ENCODE assay signal across 14 mouse cellular contexts in genomic region chr10:127763914-127764680, GRCm38 (mm10). TPM values are rescaled to one million over a fixed set of nuclear protein-coding genes. Genes with fewer than 3 reads are reported as not detected.
A peak's percentile ranks its signal among the peaks of the same experiment; 100 is the strongest.
DNase-seq lines count a peak whose midpoint lies in the region; ATAC-seq and TF ChIP-seq lines count a peak whose summit lies in the region.
"Had no signal": no experiment of that assay in that cellular context is flagged by ENCODE, and none has a peak within 500 bp of the region (broad histone marks: within the 10 kb centered on the region; RNA-seq: fewer than 3 reads in every experiment).

No protein-coding gene starts in this region.

- no peak for TF ChIP-seq POLR2A in lung, adult 2 months (IDR thresholded peaks at IDR 0.05; ENCODE audit: borderline replicate concordance, extremely low read depth, low read depth, low read length)

- peak overlapping the region; percentile 26; the same call in 1 of the 2 replicates for H3K9ac ChIP-seq in kidney, embryonic 16.5 days (replicated peaks; ENCODE audit: low read length)
- no peak overlapping the region for H3K9ac ChIP-seq in liver, postnatal 0 days (replicated peaks)
- no peak overlapping the region for H3K9ac ChIP-seq in forebrain, postnatal 0 days
- H3K9ac ChIP-seq: embryonic facial prominence, embryonic 12.5 days; limb, embryonic 15.5 days had no signal

- peak; percentile 88 for ATAC-seq in kidney, embryonic 16.5 days (ENCODE audit: low FRiP score, low TSS enrichment)
- ATAC-seq in liver, postnatal 0 days: peak; percentile 84
- ATAC-seq in forebrain, postnatal 0 days: no peak
- ATAC-seq: forebrain, embryonic 16.5 days had no signal

- no peak overlapping the region for H3K4me3 ChIP-seq in kidney, embryonic 16.5 days (ENCODE audit: low read length)
- no peak overlapping the region for H3K4me3 ChIP-seq in liver, postnatal 0 days (ENCODE audit: low read depth, low read length)
- H3K4me3 ChIP-seq in lung, adult 2 months (replicated peaks; ENCODE audit: extremely low read depth, low read depth, low read length): no peak overlapping the region
- H3K4me3 ChIP-seq in forebrain, postnatal 0 days (ENCODE audit: low read depth, low read length): no peak overlapping the region
- H3K4me3 ChIP-seq: embryonic facial prominence, embryonic 12.5 days; limb, embryonic 15.5 days had no signal

- H3K36me3 ChIP-seq in kidney, embryonic 16.5 days (ENCODE audit: insufficient read depth, low read length): no peaks in the 10 kb centered on the region
- no peaks in the 10 kb centered on the region for H3K36me3 ChIP-seq in liver, postnatal 0 days (replicated peaks; ENCODE audit: insufficient read depth, low read length)
- no peaks in the 10 kb centered on the region for H3K36me3 ChIP-seq in forebrain, postnatal 0 days (ENCODE audit: insufficient read depth)
- H3K36me3 ChIP-seq: embryonic facial prominence, embryonic 12.5 days; limb, embryonic 15.5 days had no signal

- no peaks in the 10 kb centered on the region for H3K9me3 ChIP-seq in kidney, embryonic 16.5 days (ENCODE audit: low read length)
- H3K9me3 ChIP-seq in liver, postnatal 0 days (ENCODE audit: low read length): no peaks in the 10 kb centered on the region
- H3K9me3 ChIP-seq in forebrain, postnatal 0 days (ENCODE audit: low read length): no peaks in the 10 kb centered on the region
- H3K9me3 ChIP-seq: embryonic facial prominence, embryonic 12.5 days; limb, embryonic 15.5 days had no signal

- H3K27ac ChIP-seq in kidney, embryonic 16.5 days (ENCODE audit: low read length): peak overlapping the region; percentile 84
- H3K27ac ChIP-seq in liver, postnatal 0 days (ENCODE audit: low read depth): peak overlapping the region; percentile 72
- no peak overlapping the region for H3K27ac ChIP-seq in forebrain, postnatal 0 days (ENCODE audit: low read depth, low read length)
- H3K27ac ChIP-seq: embryonic facial prominence, embryonic 12.5 days; limb, embryonic 15.5 days had no signal

- 0 out of 2 replicates have a peak, but pooled peaks have one; percentile 32 for TF ChIP-seq EP300 in liver, postnatal 0 days (IDR thresholded peaks at IDR 0.05; ENCODE audit: low read depth)

- H3K27me3 ChIP-seq in kidney, embryonic 16.5 days (ENCODE audit: insufficient read depth, low read length): no peaks in the 10 kb centered on the region
- no peaks in the 10 kb centered on the region for H3K27me3 ChIP-seq in liver, postnatal 0 days (ENCODE audit: insufficient read depth, low read length)
- no peaks in the 10 kb centered on the region for H3K27me3 ChIP-seq in forebrain, postnatal 0 days (ENCODE audit: insufficient read depth, low read length)
- H3K27me3 ChIP-seq: embryonic facial prominence, embryonic 12.5 days; limb, embryonic 15.5 days had no signal

- WGBS in kidney, embryonic 16.5 days: 55% methylated on average over 12 of the region's 12 CpGs
- WGBS in liver, postnatal 0 days (ENCODE audit: insufficient replicate concordance): 50% methylated on average over 12 of the region's 12 CpGs
- WGBS in lung, adult 2 months: 61% methylated on average over 12 of the region's 12 CpGs
- WGBS in forebrain, postnatal 0 days: 63% methylated on average over 12 of the region's 12 CpGs

- TF ChIP-seq CTCF in liver, postnatal 0 days (IDR thresholded peaks at IDR 0.05; ENCODE audit: low read depth): no peak
- TF ChIP-seq CTCF in lung, adult 2 months (IDR thresholded peaks at IDR 0.05; ENCODE audit: insufficient read depth, low read length): no peak
- no peak for TF ChIP-seq CTCF in forebrain, postnatal 0 days (IDR thresholded peaks at IDR 0.05; ENCODE audit: low read depth)

- H3K4me2 ChIP-seq in kidney, embryonic 16.5 days (replicated peaks; ENCODE audit: low read depth, low read length): no peak overlapping the region
- no peak overlapping the region for H3K4me2 ChIP-seq in liver, postnatal 0 days (ENCODE audit: low read depth, low read length)
- H3K4me2 ChIP-seq in forebrain, postnatal 0 days (ENCODE audit: low read depth): no peak overlapping the region
- H3K4me2 ChIP-seq: embryonic facial prominence, embryonic 12.5 days; limb, embryonic 15.5 days had no signal

- H3K4me1 ChIP-seq in kidney, embryonic 16.5 days (ENCODE audit: insufficient read depth, low read length): peaks cover 5% of the 10 kb centered on the region
- peaks cover 12% of the 10 kb centered on the region for H3K4me1 ChIP-seq in liver, postnatal 0 days (ENCODE audit: insufficient read depth)
- H3K4me1 ChIP-seq in lung, adult 2 months (ENCODE audit: control insufficient read depth, insufficient read depth, low read length): no peaks in the 10 kb centered on the region
- no peaks in the 10 kb centered on the region for H3K4me1 ChIP-seq in forebrain, postnatal 0 days (ENCODE audit: insufficient read depth)
- H3K4me1 ChIP-seq: embryonic facial prominence, embryonic 12.5 days; limb, embryonic 15.5 days had no signal

- peak; percentile 40 for DNase-seq in cerebellum, adult 11-12 months
- DNase-seq in cerebellum, postnatal 25 days: peak; percentile 50 to 60
- peak; percentile 50 for DNase-seq in liver, postnatal 0 days
- DNase-seq in lung, adult 2 months: no peak
- DNase-seq in lung, postnatal 4 days: no peak
- DNase-seq in forebrain, postnatal 0 days: no peak
- DNase-seq: retina, postnatal 1 day had no signal

RNA-seq across cellular contexts. Expression of gene Rdh16f1, which starts 4.5 kb away (rescaled TPM):
- 0.42 and 0.72 TPM in 2 replicates for polyA plus RNA-seq in kidney, embryonic 16.5 days (2015; fragmentation: Nextera tagmentation; extraction: Ambion mirVana)
- polyA plus RNA-seq in liver, postnatal 0 days (2015; fragmentation: Nextera tagmentation; extraction: Ambion mirVana): 0.69 TPM in 1 of 2 replicates, not detected in the other
- polyA plus RNA-seq in lung, adult 2 months (2012; rRNA removed): 0.07 and 0.14 TPM in 2 replicates
- not detected in 2 replicates for total RNA-seq in forebrain, postnatal 0 days (2014; rRNA removed)
- not detected in 2 replicates for polyA plus RNA-seq in forebrain, postnatal 0 days (2015; fragmentation: Nextera tagmentation; extraction: Ambion mirVana)
- total RNA-seq: granulocyte monocyte progenitor cell, adult 5-6 weeks; hematopoietic stem cell, adult 5-6 weeks had no signal
- polyA plus RNA-seq: embryonic facial prominence, embryonic 12.5 days; forebrain, embryonic 16.5 days had no signal

RNA-seq across cellular contexts. Expression of gene Rdh1, which starts 4.6 kb away (rescaled TPM):
- 0.22 and 0.23 TPM in 2 replicates for polyA plus RNA-seq in kidney, embryonic 16.5 days (2015; fragmentation: Nextera tagmentation; extraction: Ambion mirVana)
- 0.20 TPM in 2 replicates for polyA plus RNA-seq in liver, postnatal 0 days (2015; fragmentation: Nextera tagmentation; extraction: Ambion mirVana)
- polyA plus RNA-seq in lung, adult 2 months (2012; rRNA removed): 0.05 and 0.11 TPM in 2 replicates
- total RNA-seq in forebrain, postnatal 0 days (2014; rRNA removed): 0.24 TPM in 1 of 2 replicates, not detected in the other
- not detected in 2 replicates for polyA plus RNA-seq in forebrain, postnatal 0 days (2015; fragmentation: Nextera tagmentation; extraction: Ambion mirVana)
- total RNA-seq: granulocyte monocyte progenitor cell, adult 5-6 weeks; hematopoietic stem cell, adult 5-6 weeks had no signal
- polyA plus RNA-seq: embryonic facial prominence, embryonic 12.5 days; forebrain, embryonic 16.5 days had no signal

RNA-seq across cellular contexts. Expression of gene Rdh9, which starts 12.1 kb away (rescaled TPM):
- not detected in 2 replicates for polyA plus RNA-seq in kidney, embryonic 16.5 days (2015; fragmentation: Nextera tagmentation; extraction: Ambion mirVana)
- polyA plus RNA-seq in liver, postnatal 0 days (2015; fragmentation: Nextera tagmentation; extraction: Ambion mirVana): 15.7 and 16.7 TPM in 2 replicates
- 0.17 TPM in 1 of 2 replicates, not detected in the other for polyA plus RNA-seq in lung, adult 2 months (2012; rRNA removed)
- total RNA-seq in forebrain, postnatal 0 days (2014; rRNA removed): 0.57 and 0.69 TPM in 2 replicates
- 0.62 and 0.68 TPM in 2 replicates for polyA plus RNA-seq in forebrain, postnatal 0 days (2015; fragmentation: Nextera tagmentation; extraction: Ambion mirVana)
- total RNA-seq: granulocyte monocyte progenitor cell, adult 5-6 weeks; layer of hippocampus, postnatal 14 days had no signal
- polyA plus RNA-seq: limb, embryonic 15.5 days had no signal

RNA-seq across cellular contexts. Expression of gene Gpr182, which starts 12.6 kb away (rescaled TPM):
- polyA plus RNA-seq in kidney, embryonic 16.5 days (2015; fragmentation: Nextera tagmentation; extraction: Ambion mirVana): 10.7 and 11.9 TPM in 2 replicates
- 16.1 and 17.3 TPM in 2 replicates for polyA plus RNA-seq in liver, postnatal 0 days (2015; fragmentation: Nextera tagmentation; extraction: Ambion mirVana)
- polyA plus RNA-seq in lung, adult 2 months (2012; rRNA removed): 31.1 and 51.3 TPM in 2 replicates
- 0.62 and 1.3 TPM in 2 replicates for total RNA-seq in forebrain, postnatal 0 days (2014; rRNA removed)
- polyA plus RNA-seq in forebrain, postnatal 0 days (2015; fragmentation: Nextera tagmentation; extraction: Ambion mirVana): 1.5 and 1.7 TPM in 2 replicates
- total RNA-seq: granulocyte monocyte progenitor cell, adult 5-6 weeks; hematopoietic stem cell, adult 5-6 weeks had no signal

RNA-seq across cellular contexts. Expression of gene Zbtb39, which starts 24.8 kb away (rescaled TPM):
- polyA plus RNA-seq in kidney, embryonic 16.5 days (2015; fragmentation: Nextera tagmentation; extraction: Ambion mirVana): 4.0 and 4.1 TPM in 2 replicates
- 1.0 and 1.1 TPM in 2 replicates for polyA plus RNA-seq in liver, postnatal 0 days (2015; fragmentation: Nextera tagmentation; extraction: Ambion mirVana)
- polyA plus RNA-seq in lung, adult 2 months (2012; rRNA removed): 8.7 and 10.5 TPM in 2 replicates
- 7.5 and 11.9 TPM in 2 replicates for total RNA-seq in forebrain, postnatal 0 days (2014; rRNA removed)
- polyA plus RNA-seq in forebrain, postnatal 0 days (2015; fragmentation: Nextera tagmentation; extraction: Ambion mirVana): 2.3 and 2.4 TPM in 2 replicates

Comparison
In these comparisons a context has a peak if more than half of its experiments do, and no peak if none do; other contexts are left out.
1. DNase-seq: peak in cerebellum, adult 11-12 months (single experiment), cerebellum, postnatal 25 days (2 of 2) and liver, postnatal 0 days (single experiment); none in lung, adult 2 months (single experiment), lung, postnatal 4 days (0 of 2) and forebrain, postnatal 0 days (single experiment).